Mouse (Mus musculus) kidney, postnatal 14 days (tissue): ENCODE data around the gene Pilra.
"Not testable (repeated sequence)": the region's sequence is repeated elsewhere in the genome, so short reads cannot be mapped to it uniquely, and the experiment has no call there.

Experiments
- DNase-seq: peaks from one replicate; pipeline ENCODE4 v3.0.0; 2022; ENCODE audit warnings: mixed read lengths

The Pilra gene

DNA sequence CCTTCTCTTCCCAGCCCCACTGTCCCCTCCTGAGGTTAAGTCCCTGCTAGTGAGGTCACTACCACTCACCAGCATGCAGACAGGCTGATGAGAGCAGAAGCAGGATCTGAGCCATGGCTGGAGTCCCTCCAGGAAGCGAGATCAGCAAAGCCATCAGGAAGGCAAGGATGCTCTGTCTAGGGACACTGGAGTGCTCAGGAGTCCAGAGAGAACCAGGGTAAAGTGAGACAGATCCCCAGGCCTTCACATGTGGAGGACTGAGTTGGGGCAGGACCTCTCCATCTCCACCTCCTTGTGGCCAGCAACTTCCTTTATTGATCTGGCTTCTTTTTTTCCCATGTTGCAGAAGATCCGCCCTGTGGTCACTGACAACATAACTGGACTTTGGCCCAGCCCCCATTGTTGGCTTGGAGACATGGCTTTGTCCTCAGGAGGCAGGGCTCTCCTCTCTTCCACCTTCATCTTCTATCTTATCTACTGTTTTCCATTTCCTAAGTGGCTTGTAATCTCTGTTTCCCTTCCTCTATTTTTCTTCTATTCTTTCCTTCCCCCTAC is at the start of gene Pilra:
Gene Pilra, minus strand, starts transcription at position 316 of the 555 bp plus-strand sequence.
- DNase-seq: not testable (repeated sequence)

DNA sequence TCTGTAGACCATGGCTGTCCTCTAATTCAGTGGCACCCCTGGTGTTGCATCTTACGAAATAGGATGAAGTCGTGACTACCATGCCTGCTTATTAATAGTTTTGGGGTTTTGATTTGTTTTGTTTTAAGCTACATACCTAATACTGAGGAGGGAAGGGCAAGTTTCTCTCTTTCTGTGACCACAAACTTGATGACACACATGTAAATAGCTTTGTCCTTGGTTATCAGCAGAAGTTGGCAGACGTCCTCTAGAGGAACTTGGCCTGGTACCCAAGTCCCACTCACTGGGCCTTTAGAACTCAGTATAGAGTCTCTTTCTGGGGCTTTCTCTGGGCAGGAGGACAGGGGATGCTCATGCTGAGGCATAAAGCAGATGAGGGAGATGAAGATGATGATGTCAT is 47.3 kb upstream of the Pilra start:
- DNase-seq: no peak

DNA sequence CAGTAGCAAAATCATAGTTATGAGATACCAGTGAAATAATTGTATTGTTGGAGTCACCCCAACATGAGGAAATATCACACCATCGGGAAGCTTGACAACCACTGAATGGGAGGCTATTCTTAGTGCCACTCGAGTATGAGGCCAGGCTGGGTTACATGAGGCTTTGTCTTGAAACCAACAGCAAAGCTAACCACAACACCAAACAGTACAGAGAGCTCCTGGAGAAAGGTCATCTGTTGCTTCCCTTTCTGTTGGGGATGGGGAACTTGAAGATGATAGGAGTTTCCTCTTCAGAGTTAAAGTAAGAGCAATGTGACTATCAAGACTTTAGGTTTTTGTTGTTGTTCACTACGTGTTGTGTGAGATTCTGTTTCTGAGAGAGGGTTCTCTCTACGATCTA is 46.8 kb upstream of the Pilra start:
- DNase-seq: no peak

DNA sequence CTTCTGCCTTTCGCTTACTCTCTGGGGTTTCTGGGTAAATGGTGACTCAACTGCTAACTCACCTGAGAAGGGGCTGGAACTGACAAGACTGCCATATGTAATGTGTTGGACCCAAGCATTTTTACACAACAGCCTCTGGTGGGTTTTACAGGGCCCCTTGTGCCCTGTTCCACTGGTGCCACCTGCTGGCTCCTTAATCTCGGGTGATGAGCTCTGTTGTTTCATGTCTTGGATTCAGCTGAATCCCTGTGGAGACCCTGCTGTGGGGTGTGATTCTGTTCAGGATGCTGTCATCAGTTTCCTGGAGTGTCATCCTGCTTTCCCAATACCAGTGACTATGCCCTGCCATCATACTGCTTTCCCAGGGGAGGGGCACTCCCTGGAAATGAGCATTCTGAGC is 41.8 kb upstream of the Pilra start:
- peak; percentile 44 for DNase-seq

DNA sequence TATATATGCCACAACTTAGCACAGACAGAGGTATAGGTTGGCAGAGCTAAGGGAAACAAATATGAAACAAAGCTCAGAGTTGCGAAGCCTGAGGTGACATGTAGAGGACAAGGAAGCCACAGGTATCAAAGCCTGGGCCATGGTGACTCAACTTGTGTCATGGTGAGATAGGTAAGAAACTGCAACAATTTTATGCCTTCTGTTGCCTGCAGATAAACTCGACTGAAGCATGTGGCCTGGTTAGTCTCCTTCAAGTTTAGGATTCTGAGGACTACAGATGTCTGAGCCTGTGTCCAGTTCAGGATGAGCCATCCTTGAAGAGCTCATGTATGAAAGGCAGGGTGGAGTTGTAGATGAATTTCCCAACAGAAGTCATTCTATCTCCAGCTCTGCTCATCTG is 39.0 kb upstream of the Pilra start:
- DNase-seq: no peak

GRCm38 (mm10) chr5:137872381-137872702 is 36.3 kb upstream of the Pilra start:
- not testable (repeated sequence) for DNase-seq

- DNase-seq: not testable (repeated sequence)
These were observed 35.7 kb upstream of the Pilra start, which contains the start of gene Pilrb2 for GRCm38 (mm10) chr5:137871644-137872380. Gene Pilrb2, minus strand, starts transcription at chr5:137871815.

DNA sequence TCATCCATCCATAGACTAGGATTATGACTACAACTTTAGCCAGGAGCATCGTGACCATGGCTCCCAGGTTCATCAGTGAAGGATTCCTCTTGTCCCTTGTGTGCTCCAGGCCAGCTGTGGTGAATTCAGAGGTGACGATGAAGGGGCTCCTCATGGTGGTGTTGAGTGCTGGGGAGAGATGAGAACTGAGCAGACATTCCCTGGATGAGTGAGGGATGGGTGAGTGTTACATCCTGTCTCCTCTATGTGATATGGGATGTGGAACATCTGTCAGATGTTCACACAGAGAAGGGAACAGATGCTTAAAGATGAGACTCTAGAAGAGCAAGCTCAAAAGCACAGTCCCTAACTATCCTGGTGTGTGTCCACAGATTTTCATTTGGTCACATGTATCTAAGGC is 32.5 kb upstream of the Pilra start:
- DNase-seq: not testable (repeated sequence)

- not testable (repeated sequence) for DNase-seq
These were observed 27.9 kb upstream of the Pilra start for GRCm38 (mm10) chr5:137864008-137864407.

DNA sequence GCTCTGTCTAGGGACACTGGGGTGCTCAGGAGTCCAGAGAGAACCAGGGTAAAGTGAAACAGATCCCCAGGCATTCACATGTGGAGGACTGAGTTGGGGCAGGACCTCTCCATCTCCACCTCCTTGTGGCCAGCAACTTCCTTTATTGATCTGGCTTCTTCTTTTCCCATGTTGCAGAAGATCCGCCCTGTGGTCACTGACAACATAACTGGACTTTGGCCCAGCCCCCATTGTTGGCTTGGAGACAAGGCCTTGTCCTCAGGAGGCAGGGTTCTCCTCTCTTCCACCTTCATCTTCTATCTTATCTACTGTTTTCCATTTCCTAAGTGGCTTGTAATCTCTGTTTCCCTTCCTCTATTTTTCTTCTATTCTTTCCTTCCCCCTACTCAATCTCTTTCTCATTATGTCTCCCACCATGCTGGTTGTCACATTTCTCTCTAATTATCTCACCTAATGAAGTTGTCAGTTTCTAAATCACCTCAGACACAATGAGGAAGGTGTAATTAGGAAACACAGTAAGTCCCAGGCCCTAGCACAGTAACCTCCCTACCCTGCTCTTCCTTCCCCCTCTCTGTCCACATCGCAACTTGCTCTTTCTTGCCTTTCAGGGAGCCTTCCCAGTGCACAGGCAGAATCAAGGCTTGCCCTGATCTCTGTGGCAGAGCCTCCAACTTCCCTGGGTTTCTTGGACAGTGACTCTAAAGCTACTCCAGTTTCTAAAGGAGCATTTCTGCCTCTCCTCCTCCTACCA is 22.1 kb upstream of the Pilra start, which contains the start of gene Pilrb1:
Gene Pilrb1, minus strand, starts transcription at position 147 of the 751 bp plus-strand sequence.
- not testable (repeated sequence) for DNase-seq

DNA sequence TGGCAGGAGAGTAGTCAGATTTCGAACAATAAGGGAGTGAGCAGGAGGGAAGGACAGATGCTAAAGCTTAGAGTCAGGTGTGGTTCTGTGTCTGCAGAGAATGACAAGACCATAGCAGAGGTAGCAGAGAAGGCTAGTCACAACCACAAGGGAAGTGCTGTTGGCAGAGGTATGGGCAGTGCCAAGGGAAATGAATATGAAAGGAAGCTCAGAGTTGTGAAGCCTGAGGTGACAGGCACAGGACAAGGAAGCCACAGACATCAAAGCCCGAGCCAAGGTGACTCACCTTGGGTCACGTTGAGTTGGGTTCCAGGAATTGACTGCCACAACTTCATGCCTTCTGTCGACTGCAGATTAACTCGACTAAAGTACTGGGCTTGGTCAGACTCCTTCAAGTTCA is 20.8 kb upstream of the Pilra start:
- not testable (repeated sequence) for DNase-seq

DNA sequence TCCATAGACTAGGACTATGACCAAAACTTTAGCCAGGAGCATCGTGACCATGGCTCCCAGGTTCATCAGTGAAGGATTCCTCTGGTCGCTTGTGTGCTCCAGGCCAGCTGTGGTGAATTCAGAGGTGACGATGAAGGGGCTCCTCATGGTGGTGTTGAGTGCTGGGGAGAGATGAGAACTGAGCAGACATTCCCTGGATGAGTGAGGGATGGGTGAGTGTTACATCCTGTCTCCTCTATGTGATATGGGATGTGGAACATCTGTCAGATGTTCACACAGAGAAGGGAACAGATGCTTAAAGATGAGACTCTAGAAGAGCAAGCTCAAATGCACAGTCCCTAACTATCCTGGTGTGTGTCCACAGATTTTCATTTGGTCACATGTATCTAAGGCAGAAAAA is 18.8 kb upstream of the Pilra start:
- DNase-seq: not testable (repeated sequence)

DNA sequence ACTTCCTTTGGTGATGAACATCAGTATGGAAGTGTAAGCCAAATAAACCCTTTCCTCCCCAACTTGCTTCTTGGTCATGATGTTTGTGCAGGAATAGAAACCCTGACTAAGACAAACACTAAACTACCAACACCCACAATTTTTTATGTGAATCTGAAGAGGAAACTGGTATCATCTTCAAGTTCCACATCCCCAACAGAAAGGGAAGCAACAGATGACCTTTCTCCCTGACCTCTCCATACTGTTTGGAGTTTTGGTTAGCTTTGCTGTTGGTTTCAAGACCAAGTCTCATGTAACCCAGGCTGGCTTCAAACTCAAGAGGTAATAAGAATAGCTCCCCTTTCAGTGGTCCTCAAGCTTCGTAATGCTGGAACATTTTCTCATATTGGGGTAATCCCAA is 14.2 kb upstream of the Pilra start:
- not testable (repeated sequence) for DNase-seq

GRCm38 (mm10) chr5:137837110-137837509 is 1.0 kb upstream of the Pilra start:
- DNase-seq: not testable (repeated sequence)

DNA sequence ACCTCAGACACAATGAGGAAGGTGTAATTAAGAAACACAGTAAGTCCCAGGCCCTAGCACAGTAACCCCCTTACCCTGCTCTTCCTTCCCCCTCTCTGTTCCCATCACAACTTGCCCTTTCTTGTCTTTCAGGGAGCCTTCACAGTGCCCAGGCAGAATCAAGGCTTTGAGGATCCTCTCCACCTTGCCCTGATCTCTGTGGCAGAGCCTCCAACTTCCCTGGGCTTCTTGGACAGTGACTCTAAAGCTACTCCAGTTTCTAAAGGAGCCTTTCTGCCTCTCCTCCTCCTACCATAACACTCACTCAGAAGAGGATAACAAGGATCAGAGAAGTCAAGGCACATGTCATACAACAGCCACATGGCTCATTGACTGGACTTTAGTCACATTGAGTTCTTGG is 530 bp upstream of the Pilra start:
- no peak for DNase-seq

GRCm38 (mm10) chr5:137833500-137833899 is 2.6 kb downstream of the Pilra start:
- DNase-seq: peak; percentile 17

DNA sequence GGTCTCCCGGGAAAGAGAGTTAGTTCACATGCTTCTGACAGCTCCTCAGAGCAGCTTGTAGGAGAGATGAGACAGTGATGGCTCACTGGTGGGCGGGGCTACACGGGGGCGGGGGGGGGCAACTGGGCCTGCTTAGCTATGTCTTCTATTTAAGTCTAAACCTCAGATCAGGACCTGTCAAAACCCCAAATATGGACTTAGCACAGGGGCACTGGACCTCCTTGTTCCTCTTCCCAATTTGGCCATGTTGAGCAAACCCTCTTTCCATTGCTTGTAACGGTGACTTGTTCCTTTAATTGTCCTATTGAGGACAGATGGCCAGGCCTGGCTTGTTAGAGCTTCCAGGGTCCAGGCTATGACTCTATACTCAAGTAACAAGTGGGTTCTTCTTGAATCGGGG is 4.6 kb downstream of the Pilra start:
- no peak for DNase-seq

DNA sequence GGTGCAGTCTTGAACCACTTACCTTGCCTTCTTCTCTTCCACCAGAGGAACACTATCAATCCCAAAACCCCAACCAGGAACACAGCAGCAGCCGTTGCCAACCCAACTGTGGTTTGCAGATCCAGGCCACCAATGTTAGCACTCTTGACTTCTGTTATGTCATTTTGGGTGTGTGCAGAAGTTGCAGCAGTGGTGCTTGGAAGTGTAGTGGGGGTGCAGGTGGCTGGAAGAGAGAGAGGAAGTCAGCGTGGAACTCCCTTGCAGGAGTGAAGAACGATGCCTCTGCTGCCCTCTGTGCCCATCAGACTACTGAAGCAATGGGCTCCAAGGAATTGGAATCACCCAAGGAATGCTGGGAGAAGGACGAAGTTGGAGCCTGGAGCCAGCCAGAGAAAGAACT is 5.0 kb downstream of the Pilra start:
- no peak for DNase-seq

GRCm38 (mm10) chr5:137830238-137830637 is 5.8 kb downstream of the Pilra start:
- no peak for DNase-seq

DNA sequence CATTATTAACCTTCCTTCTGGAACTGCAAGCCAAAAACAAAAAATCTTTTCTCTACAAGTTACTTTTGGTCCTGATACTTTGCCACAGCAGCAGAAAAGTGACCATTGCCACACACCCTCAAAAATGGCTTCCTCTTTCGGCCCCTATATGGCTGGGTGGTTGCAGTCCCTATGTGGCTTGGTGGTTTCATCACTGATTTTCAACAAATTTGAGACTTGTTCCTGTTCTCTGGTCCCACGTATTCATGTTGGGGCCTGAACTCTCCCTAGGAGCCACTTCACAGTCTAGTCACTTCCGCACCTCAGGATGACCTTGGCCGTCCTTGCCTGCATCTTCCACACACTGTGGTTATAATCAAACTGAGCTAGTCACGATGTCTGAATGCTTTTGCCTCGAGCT is 7.4 kb downstream of the Pilra start:
- no peak for DNase-seq

GRCm38 (mm10) chr5:137826421-137826820 is 9.7 kb downstream of the Pilra start:
- DNase-seq: no peak

GRCm38 (mm10) chr5:137825971-137826370 is 10.1 kb downstream of the Pilra start:
- no peak for DNase-seq

DNA sequence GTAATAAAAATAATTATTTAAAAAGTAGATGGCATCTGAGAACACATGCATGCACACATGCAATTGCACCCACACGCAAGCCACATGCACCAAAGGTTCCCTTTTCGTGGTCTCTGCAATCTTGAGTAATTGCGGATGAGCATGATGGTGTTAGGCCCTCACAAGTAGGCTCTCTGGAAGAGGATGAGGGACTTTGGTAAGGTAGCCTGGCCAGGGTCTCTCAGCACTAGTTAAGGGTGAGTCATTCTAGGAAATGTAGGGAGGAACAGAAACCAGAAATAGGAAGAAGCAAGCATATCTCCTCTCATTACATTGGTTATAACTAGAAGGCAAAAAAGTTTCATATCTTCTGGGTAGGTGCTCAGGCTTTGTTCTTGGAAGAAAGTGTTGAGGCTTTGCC is 11.1 kb downstream of the Pilra start:
- DNase-seq: no peak

DNA sequence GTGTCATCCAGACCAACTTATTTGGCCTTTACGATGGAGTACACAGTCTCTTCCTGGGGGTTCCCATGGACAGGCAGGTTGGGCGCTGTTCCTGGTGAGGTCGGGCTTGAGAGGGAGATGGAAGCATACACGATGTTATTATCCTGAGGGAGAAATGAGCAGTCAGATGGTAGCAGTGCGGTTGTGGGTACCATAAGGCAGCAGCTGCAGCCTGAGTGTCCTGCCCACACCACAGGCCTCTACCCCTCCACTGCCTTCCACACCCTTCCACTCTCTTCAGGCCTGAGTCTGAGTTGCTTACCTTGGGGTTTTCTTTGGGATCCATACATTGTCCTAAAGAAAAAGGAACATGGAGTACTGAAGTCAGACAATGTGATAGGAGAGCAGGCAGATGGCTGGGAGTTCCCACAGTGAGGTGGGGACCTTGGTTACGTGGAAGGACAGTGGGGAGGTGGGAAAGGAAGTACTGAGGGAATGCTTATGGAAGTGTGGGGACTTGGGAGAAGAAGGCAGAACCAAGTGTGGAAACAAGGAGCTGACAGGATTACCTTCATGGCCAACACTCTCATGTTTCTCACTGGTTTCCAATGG is 12.5 kb downstream of the Pilra start:
- DNase-seq: no peak
